Mouse (Mus musculus): ENCODE data around the gene Aacs. TPM values are rescaled to one million over a fixed set of nuclear protein-coding genes. Genes with fewer than 3 reads are reported as not detected.
A peak's percentile ranks its signal among the peaks of the same experiment; 100 is the strongest.

Gene Aacs
- polyA plus RNA-seq, 1 experiment, result 69.9 TPM

GRCm38 (mm10) chr5:125444554-125444953, 31.1 kb upstream of the Aacs start:
- no peak for DNase-seq (ENCODE audit: low read depth)
- TF ChIP-seq POLR2A (IDR thresholded peaks at IDR 0.05; ENCODE audit: borderline replicate concordance, extremely low read depth, insufficient read depth, insufficient read length, poor library complexity, severe bottlenecking) (no peak), CTCF (IDR thresholded peaks at IDR 0.05; ENCODE audit: borderline replicate concordance, extremely low read depth, insufficient read depth, insufficient read length) (no peak)

GRCm38 (mm10) chr5:125446344-125446743, 29.3 kb upstream of the Aacs start:
- no peak for TF ChIP-seq POLR2A (IDR thresholded peaks at IDR 0.05; ENCODE audit: borderline replicate concordance, extremely low read depth, insufficient read depth, insufficient read length, poor library complexity, severe bottlenecking)
- no peak for TF ChIP-seq CTCF (IDR thresholded peaks at IDR 0.05; ENCODE audit: borderline replicate concordance, extremely low read depth, insufficient read depth, insufficient read length)

GRCm38 (mm10) chr5:125448026-125448425, 27.6 kb upstream of the Aacs start:
- TF ChIP-seq POLR2A (IDR thresholded peaks at IDR 0.05; ENCODE audit: borderline replicate concordance, extremely low read depth, insufficient read depth, insufficient read length, poor library complexity, severe bottlenecking) (no peak), CTCF (IDR thresholded peaks at IDR 0.05; ENCODE audit: borderline replicate concordance, extremely low read depth, insufficient read depth, insufficient read length) (no peak)
- no peak for DNase-seq (ENCODE audit: low read depth)

More at GRCm38 (mm10) chr5:125446344-125446743, 29.3 kb upstream of the Aacs start:
- DNase-seq (ENCODE audit: low read depth), result peak; percentile 5

GRCm38 (mm10) chr5:125448631-125449030, 27.0 kb upstream of the Aacs start:
- TF ChIP-seq POLR2A (IDR thresholded peaks at IDR 0.05; ENCODE audit: borderline replicate concordance, extremely low read depth, insufficient read depth, insufficient read length, poor library complexity, severe bottlenecking) (no peak), CTCF (IDR thresholded peaks at IDR 0.05; ENCODE audit: borderline replicate concordance, extremely low read depth, insufficient read depth, insufficient read length) (no peak)
- DNase-seq (ENCODE audit: low read depth), result no peak

GRCm38 (mm10) chr5:125449306-125449705, 26.3 kb upstream of the Aacs start:
- no peak for DNase-seq (ENCODE audit: low read depth)
- TF ChIP-seq CTCF (IDR thresholded peaks at IDR 0.05; ENCODE audit: borderline replicate concordance, extremely low read depth, insufficient read depth, insufficient read length) (no peak), POLR2A (IDR thresholded peaks at IDR 0.05; ENCODE audit: borderline replicate concordance, extremely low read depth, insufficient read depth, insufficient read length, poor library complexity, severe bottlenecking) (no peak)

- no peak for DNase-seq (ENCODE audit: low read depth)
- TF ChIP-seq POLR2A (IDR thresholded peaks at IDR 0.05; ENCODE audit: borderline replicate concordance, extremely low read depth, insufficient read depth, insufficient read length, poor library complexity, severe bottlenecking) (no peak), CTCF (IDR thresholded peaks at IDR 0.05; ENCODE audit: borderline replicate concordance, extremely low read depth, insufficient read depth, insufficient read length) (no peak)
Observed at GRCm38 (mm10) chr5:125452573-125452972, 23.0 kb upstream of the Aacs start.

- DNase-seq (ENCODE audit: low read depth), result no peak
- TF ChIP-seq POLR2A (IDR thresholded peaks at IDR 0.05; ENCODE audit: borderline replicate concordance, extremely low read depth, insufficient read depth, insufficient read length, poor library complexity, severe bottlenecking), result no peak
- no peak for TF ChIP-seq CTCF (IDR thresholded peaks at IDR 0.05; ENCODE audit: borderline replicate concordance, extremely low read depth, insufficient read depth, insufficient read length)
Observed at GRCm38 (mm10) chr5:125456100-125456499, 19.5 kb upstream of the Aacs start.

GRCm38 (mm10) chr5:125457538-125457937, 18.1 kb upstream of the Aacs start:
- no peak for TF ChIP-seq CTCF (IDR thresholded peaks at IDR 0.05; ENCODE audit: borderline replicate concordance, extremely low read depth, insufficient read depth, insufficient read length)
- TF ChIP-seq POLR2A (IDR thresholded peaks at IDR 0.05; ENCODE audit: borderline replicate concordance, extremely low read depth, insufficient read depth, insufficient read length, poor library complexity, severe bottlenecking), result no peak
- no peak for DNase-seq (ENCODE audit: low read depth)

GRCm38 (mm10) chr5:125460574-125460973, 15.0 kb upstream of the Aacs start:
- DNase-seq (ENCODE audit: low read depth), result no peak
- TF ChIP-seq CTCF (IDR thresholded peaks at IDR 0.05; ENCODE audit: borderline replicate concordance, extremely low read depth, insufficient read depth, insufficient read length), result no peak
- no peak for TF ChIP-seq POLR2A (IDR thresholded peaks at IDR 0.05; ENCODE audit: borderline replicate concordance, extremely low read depth, insufficient read depth, insufficient read length, poor library complexity, severe bottlenecking)

- peak; percentile 44 for DNase-seq (ENCODE audit: low read depth)
- TF ChIP-seq CTCF (IDR thresholded peaks at IDR 0.05; ENCODE audit: borderline replicate concordance, extremely low read depth, insufficient read depth, insufficient read length), result peak; percentile 37; the same call in 1 of the 2 replicates
- no peak for TF ChIP-seq POLR2A (IDR thresholded peaks at IDR 0.05; ENCODE audit: borderline replicate concordance, extremely low read depth, insufficient read depth, insufficient read length, poor library complexity, severe bottlenecking)
Observed at GRCm38 (mm10) chr5:125461868-125462445, 13.7 kb upstream of the Aacs start.

- no peak for DNase-seq (ENCODE audit: low read depth)
Observed at GRCm38 (mm10) chr5:125465192-125465591, 10.4 kb upstream of the Aacs start.

GRCm38 (mm10) chr5:125465701-125466106, 9.9 kb upstream of the Aacs start:
- DNase-seq (ENCODE audit: low read depth), result peak; percentile 99
- TF ChIP-seq CTCF (IDR thresholded peaks at IDR 0.05; ENCODE audit: borderline replicate concordance, extremely low read depth, insufficient read depth, insufficient read length) (0 out of 2 replicates have a peak, but pooled peaks have one; percentile 6), POLR2A (IDR thresholded peaks at IDR 0.05; ENCODE audit: borderline replicate concordance, extremely low read depth, insufficient read depth, insufficient read length, poor library complexity, severe bottlenecking) (peak; percentile 29; the same call in 1 of the 2 replicates)

More at GRCm38 (mm10) chr5:125465192-125465591, 10.4 kb upstream of the Aacs start:
- no peak for TF ChIP-seq POLR2A (IDR thresholded peaks at IDR 0.05; ENCODE audit: borderline replicate concordance, extremely low read depth, insufficient read depth, insufficient read length, poor library complexity, severe bottlenecking)
- TF ChIP-seq CTCF (IDR thresholded peaks at IDR 0.05; ENCODE audit: borderline replicate concordance, extremely low read depth, insufficient read depth, insufficient read length), result no peak
